Mouse (Mus musculus) olfactory bulb, adult 2 months (tissue): ENCODE measurements at regions not wholly inside any gene's neighbourhood (a gene's known extent, or its start where the extent isn't known, plus 50 kb on each side); places are given as distances from the start of the nearest gene placed in this dataset.

Source experiments
- CTCF ChIP-seq: fragments of 200-500 bp; IDR thresholded peaks from 2 replicates; pipeline ENCODE4 v1.5.1; 2012; ENCODE audit warnings: low read depth, mild to moderate bottlenecking, low read length, moderate library complexity; ENCODE audit not compliant: insufficient read depth
- POLR2A ChIP-seq: fragments of 200-500 bp; IDR thresholded peaks from 2 replicates; pipeline ENCODE4 v1.6.1; 2012; ENCODE audit warnings: mild to moderate bottlenecking, low read depth, low read length, moderate library complexity; ENCODE audit not compliant: insufficient read depth

DNA sequence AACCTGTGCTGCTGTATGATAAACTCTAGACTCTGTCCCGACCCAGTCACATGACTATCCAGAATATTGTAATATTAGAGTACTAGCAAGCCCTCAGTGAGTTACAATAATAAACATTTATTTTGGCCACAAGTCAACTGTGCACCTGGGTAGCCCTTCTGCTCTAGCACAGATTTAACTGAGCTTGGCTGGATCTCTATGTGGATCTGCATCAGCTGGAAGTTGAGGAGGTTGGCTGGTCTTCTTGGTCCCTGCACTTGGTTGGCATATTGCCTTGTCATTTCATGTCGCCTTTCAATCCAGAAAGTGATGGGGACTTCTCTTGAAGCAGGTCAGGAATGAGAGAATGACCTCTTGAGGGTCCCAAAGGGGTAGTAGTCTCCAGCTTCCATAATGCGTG lies 191.5 kb downstream of the Kctd12 start:
- TF ChIP-seq CTCF (no peak), POLR2A (no peak)
